Comparison of ENCODE assay signal across 7 mouse cellular contexts in genomic region chr9:106454071-106454761, GRCm38 (mm10). TPM values are rescaled to one million over a fixed set of nuclear protein-coding genes. Genes with fewer than 3 reads are reported as not detected.
A peak's percentile ranks its signal among the peaks of the same experiment; 100 is the strongest.
DNase-seq lines count a peak whose midpoint lies in the region; ATAC-seq and TF ChIP-seq lines count a peak whose summit lies in the region.

No protein-coding gene starts in this region.

- H3K27me3 ChIP-seq in spleen, adult 2 months (ENCODE audit: control insufficient read depth, insufficient read depth, low read length), result no peaks in the 10 kb centered on the region
- H3K27me3 ChIP-seq in embryonic facial prominence, embryonic 11.5 days (ENCODE audit: control insufficient read depth, insufficient read depth, low read length), result no peaks in the 10 kb centered on the region
- no peaks in the 10 kb centered on the region for H3K27me3 ChIP-seq in intestine, embryonic 15.5 days (replicated peaks)

- WGBS in spleen, adult 2 months, result 32% methylated on average over 16 of the region's 20 CpGs
- WGBS in embryonic facial prominence, embryonic 11.5 days, result under 1% methylated on average over 13 of the region's 20 CpGs
- 5% methylated on average over 19 of the region's 20 CpGs for WGBS in intestine, embryonic 15.5 days

- TF ChIP-seq CTCF in spleen, adult 2 months (IDR thresholded peaks at IDR 0.05; ENCODE audit: extremely low read depth, insufficient read depth, insufficient read length, insufficient replicate concordance), result no peak

- 0 out of 2 replicates have a peak, but pooled peaks have one; percentile 0 for ATAC-seq in embryonic facial prominence, embryonic 11.5 days (replicated peaks; ENCODE audit: insufficient number of reproducible peaks, low FRiP score, low TSS enrichment, low read depth)
- peak; percentile 27 for ATAC-seq in intestine, embryonic 15.5 days

- H3K9ac ChIP-seq in embryonic facial prominence, embryonic 11.5 days (replicated peaks; ENCODE audit: low read length), result peak overlapping the region; percentile 83
- H3K9ac ChIP-seq in intestine, embryonic 15.5 days, result peak overlapping the region; percentile 70

- H3K4me2 ChIP-seq in embryonic facial prominence, embryonic 11.5 days (ENCODE audit: low read depth, low read length), result peak overlapping the region; percentile 96
- peak overlapping the region; percentile 93 for H3K4me2 ChIP-seq in intestine, embryonic 15.5 days (replicated peaks)

- H3K4me1 ChIP-seq in spleen, adult 2 months (ENCODE audit: control insufficient read depth, insufficient read depth, insufficient read length), result peaks cover 4% of the 10 kb centered on the region
- H3K4me1 ChIP-seq in embryonic facial prominence, embryonic 11.5 days (ENCODE audit: control insufficient read depth, insufficient read depth, low read length), result peaks cover 30% of the 10 kb centered on the region
- peaks cover 66% of the 10 kb centered on the region for H3K4me1 ChIP-seq in intestine, embryonic 15.5 days (replicated peaks)

- TF ChIP-seq POLR2A in spleen, adult 2 months (IDR thresholded peaks at IDR 0.05; ENCODE audit: low read depth, low read length), result no peak

- no peak overlapping the region for H3K27ac ChIP-seq in spleen, adult 2 months (ENCODE audit: insufficient read depth, low read length)
- peak overlapping the region; percentile 93 for H3K27ac ChIP-seq in embryonic facial prominence, embryonic 11.5 days (replicated peaks; ENCODE audit: low read depth, low read length)
- peak overlapping the region; percentile 81 for H3K27ac ChIP-seq in intestine, embryonic 15.5 days

- no peaks in the 10 kb centered on the region for H3K9me3 ChIP-seq in embryonic facial prominence, embryonic 11.5 days (replicated peaks; ENCODE audit: control insufficient read depth, low read length)
- no peaks in the 10 kb centered on the region for H3K9me3 ChIP-seq in intestine, embryonic 15.5 days

- no peak for DNase-seq in spleen, adult 2 months (ENCODE audit: low read depth in 1 of 2, low spot score in 2 of 2)
- no peak for DNase-seq in spleen, postnatal 14 days (ENCODE audit: low spot score in 2 of 2)
- peak; percentile 56 for DNase-seq in embryonic facial prominence, embryonic 11.5 days (ENCODE audit: low spot score)
- peak; percentile 66 for DNase-seq in neural tube, embryonic 10.5 days (ENCODE audit: extremely low spot score, low spot score)
- DNase-seq in layer of hippocampus, postnatal 10 days (ENCODE audit: low spot score in 2 of 2), result no peak
- no peak for DNase-seq in yolk sac, embryonic 10.5 days (ENCODE audit: low spot score)

- peak overlapping the region; percentile 54; the same call in 1 of the 2 replicates for H3K4me3 ChIP-seq in spleen, adult 2 months (ENCODE audit: extremely low read depth, insufficient read depth, insufficient read length)
- peak overlapping the region; percentile 84 for H3K4me3 ChIP-seq in embryonic facial prominence, embryonic 11.5 days (ENCODE audit: low read depth, low read length)
- peak overlapping the region; percentile 66 for H3K4me3 ChIP-seq in intestine, embryonic 15.5 days (replicated peaks)

- no peaks in the 10 kb centered on the region for H3K36me3 ChIP-seq in spleen, adult 2 months (ENCODE audit: control insufficient read depth, insufficient read depth, low read length)
- H3K36me3 ChIP-seq in embryonic facial prominence, embryonic 11.5 days (replicated peaks; ENCODE audit: control insufficient read depth, insufficient read depth, low read depth, low read length), result no peaks in the 10 kb centered on the region
- no peaks in the 10 kb centered on the region for H3K36me3 ChIP-seq in intestine, embryonic 15.5 days

RNA-seq across cellular contexts. Expression of gene Pcbp4, which starts 1.1 kb away (rescaled TPM):
- polyA plus RNA-seq in spleen, adult 2 months (2012; rRNA removed), result 15.8 and 22.4 TPM in 2 replicates
- 165 and 189 TPM in 2 replicates for polyA plus RNA-seq in embryonic facial prominence, embryonic 11.5 days (2014; fragmentation: Nextera tagmentation; extraction: Ambion mirVana)
- 43.7 and 49.5 TPM in 2 replicates for polyA plus RNA-seq in intestine, embryonic 15.5 days (2015; fragmentation: Nextera tagmentation; extraction: Ambion mirVana)
- total RNA-seq in layer of hippocampus, postnatal 10 days (2021), result 100 to 1,000 TPM; 226 to 234 TPM

RNA-seq across cellular contexts. Expression of gene Abhd14a, which starts 6.7 kb away (rescaled TPM):
- 11.5 and 12.7 TPM in 2 replicates for polyA plus RNA-seq in spleen, adult 2 months (2012; rRNA removed)
- 41.9 and 43.5 TPM in 2 replicates for polyA plus RNA-seq in embryonic facial prominence, embryonic 11.5 days (2014; fragmentation: Nextera tagmentation; extraction: Ambion mirVana)
- 49.1 and 51.0 TPM in 2 replicates for polyA plus RNA-seq in intestine, embryonic 15.5 days (2015; fragmentation: Nextera tagmentation; extraction: Ambion mirVana)
- 10 to 100 TPM; 51.1 to 53.2 TPM for total RNA-seq in layer of hippocampus, postnatal 10 days (2021)

RNA-seq across cellular contexts. Expression of gene Abhd14b, which starts 7.0 kb away (rescaled TPM):
- 14.6 and 16.7 TPM in 2 replicates for polyA plus RNA-seq in spleen, adult 2 months (2012; rRNA removed)
- polyA plus RNA-seq in embryonic facial prominence, embryonic 11.5 days (2014; fragmentation: Nextera tagmentation; extraction: Ambion mirVana), result 4.9 and 8.8 TPM in 2 replicates
- 25.4 and 31.8 TPM in 2 replicates for polyA plus RNA-seq in intestine, embryonic 15.5 days (2015; fragmentation: Nextera tagmentation; extraction: Ambion mirVana)
- total RNA-seq in layer of hippocampus, postnatal 10 days (2021), result 10 to 100 TPM in 1 of 2 experiments, 1 to 10 TPM in 1; 9.9 to 10.6 TPM

RNA-seq across cellular contexts. Expression of gene Gpr62, which starts 11.5 kb away (rescaled TPM):
- polyA plus RNA-seq in spleen, adult 2 months (2012; rRNA removed), result 0.28 and 0.66 TPM in 2 replicates
- polyA plus RNA-seq in embryonic facial prominence, embryonic 11.5 days (2014; fragmentation: Nextera tagmentation; extraction: Ambion mirVana), result 0.10 and 0.31 TPM in 2 replicates
- 0.20 and 0.45 TPM in 2 replicates for polyA plus RNA-seq in intestine, embryonic 15.5 days (2015; fragmentation: Nextera tagmentation; extraction: Ambion mirVana)
- total RNA-seq in layer of hippocampus, postnatal 10 days (2021), result 1 to 10 TPM; 1.8 to 2.0 TPM

RNA-seq across cellular contexts. Expression of gene Acy1, which starts 16.1 kb away (rescaled TPM):
- polyA plus RNA-seq in spleen, adult 2 months (2012; rRNA removed), result 7.7 and 9.2 TPM in 2 replicates
- polyA plus RNA-seq in embryonic facial prominence, embryonic 11.5 days (2014; fragmentation: Nextera tagmentation; extraction: Ambion mirVana), result 36.9 and 41.2 TPM in 2 replicates
- 47.7 and 48.7 TPM in 2 replicates for polyA plus RNA-seq in intestine, embryonic 15.5 days (2015; fragmentation: Nextera tagmentation; extraction: Ambion mirVana)
- total RNA-seq in layer of hippocampus, postnatal 10 days (2021), result 10 to 100 TPM; 11.0 to 13.2 TPM

Comparison
In these comparisons a context has a peak if more than half of its experiments do, and no peak if none do; other contexts are left out.
1. DNase-seq: peak in embryonic facial prominence, embryonic 11.5 days (single experiment) and neural tube, embryonic 10.5 days (single experiment); none in spleen, adult 2 months (0 of 2), spleen, postnatal 14 days (0 of 2), layer of hippocampus, postnatal 10 days (0 of 2) and yolk sac, embryonic 10.5 days (single experiment).
2. Peak in every context shown above with its lines, with median percentiles within 50 percentile points of each other: H3K4me3 ChIP-seq.